Mouse (Mus musculus): Measurements from ENCODE around the gene Rack1. TPM values are rescaled to one million over a fixed set of nuclear protein-coding genes. Genes with fewer than 3 reads are reported as not detected.
A peak's percentile ranks its signal among the peaks of the same experiment; 100 is the strongest.

The Rack1 gene
- total and polyA plus RNA-seq, 3 experiments = 3,744 to 6,330 (median 5,265) TPM

- Histone ChIP-seq H3K4me1 (ENCODE audit: control insufficient read depth in 1 of 2, insufficient read depth in 2 of 2) (peaks cover 5 to 23% of the 10 kb centered on the region in 2 experiments), H3K79me2 (replicated peaks; ENCODE audit: control insufficient read depth, extremely low read depth, insufficient read depth, poor library complexity, severe bottlenecking) (peaks cover 31% of the 10 kb centered on the region), H3K27ac (ENCODE audit: insufficient read depth, low read depth) (no peak overlapping the region), H3K4me2 (ENCODE audit: insufficient read depth, low read depth, poor library complexity, severe bottlenecking) (no peak overlapping the region), H3K36me3 (replicated peaks in 1 of 2; ENCODE audit: control insufficient read depth in 1 of 2, insufficient read depth in 1 of 2, low read length in 1 of 2) (peaks cover 8 to 35% of the 10 kb centered on the region in 2 experiments), H3K9ac (ENCODE audit: insufficient read depth, low read depth) (no peak overlapping the region), H3K9me3 (replicated peaks; ENCODE audit: low read length) (no peaks in the 10 kb centered on the region), H3K4me3 (replicated peaks in 1 of 3; ENCODE audit: low read depth in 2 of 3, low read length in 2 of 3, poor library complexity in 1 of 3) (no peak overlapping the region), H3K27me3 (replicated peaks) (no peaks in the 10 kb centered on the region)
- in situ Hi-C loops (cut with MboI; ENCODE audit: low pct_ligation_motif_present, low pct_unique_long_range_greater_than_20kb, low sequenced_read_pairs) = loop anchor here (5.0 kb wide), 1 partner anchor 306 kb away; no protein-coding TSS in a partner anchor
- dilution Hi-C loops (cut with MboI; ENCODE audit: extremely low pct_ligation_motif_present, extremely low pct_unique_long_range_greater_than_20kb, low sequenced_read_pairs) = no loop called here
- TF ChIP-seq SMC3 (IDR thresholded peaks at IDR 0.05; ENCODE audit: low read depth, low read length) = peak; percentile 47
- no peak for TF ChIP-seq UBTF (IDR thresholded peaks at IDR 0.05; ENCODE audit: low read depth, low read length)
- TF ChIP-seq USF2 (conservative IDR thresholded peaks at IDR 0.05; ENCODE audit: low read depth, low read length) = no peak
- peak; percentile 41 for TF ChIP-seq RAD21 (IDR thresholded peaks at IDR 0.05; ENCODE audit: low read depth, low read length)
- TF ChIP-seq ETS1 (conservative IDR thresholded peaks at IDR 0.05; ENCODE audit: low read depth, low read length) = no peak
- TF ChIP-seq KAT2A (IDR thresholded peaks at IDR 0.05; ENCODE audit: insufficient replicate concordance, low read length) = no peak
- TF ChIP-seq ELF1 (IDR thresholded peaks at IDR 0.05; ENCODE audit: low read depth, low read length) = peak; percentile 51; the same call in 1 of the 2 replicates
- peak in 1 of 2 experiments; percentile 63; a peak in 2 of 4 replicates for TF ChIP-seq CTCF (conservative IDR thresholded peaks at IDR 0.05 in 1 of 2, IDR thresholded peaks at IDR 0.05 in 1 of 2; ENCODE audit: low read depth in 2 of 2, low read length in 2 of 2)
- no peak for DNase-seq (ENCODE audit: extremely low read depth)
Measured at GRCm38 (mm10) chr11:48796290-48796689, 3.8 kb upstream of the Rack1 start.

GRCm38 (mm10) chr11:48797287-48797686, 2.8 kb upstream of the Rack1 start:
- no peak for TF ChIP-seq MAZ (IDR thresholded peaks at IDR 0.05; ENCODE audit: low read depth, low read length)
- TF ChIP-seq SIN3A (IDR thresholded peaks at IDR 0.05; ENCODE audit: low read length) = 0 out of 2 replicates have a peak, but pooled peaks have one; percentile 37
- Histone ChIP-seq H3K4me2 (ENCODE audit: insufficient read depth, low read depth, poor library complexity, severe bottlenecking) (peak overlapping the region; percentile 87), H3K27ac (ENCODE audit: insufficient read depth, low read depth) (no peak overlapping the region), H3K27me3 (replicated peaks) (no peaks in the 10 kb centered on the region), H3K79me2 (replicated peaks; ENCODE audit: control insufficient read depth, extremely low read depth, insufficient read depth, poor library complexity, severe bottlenecking) (peaks cover 41% of the 10 kb centered on the region), H3K9ac (ENCODE audit: insufficient read depth, low read depth) (peak overlapping the region; percentile 98), H3K9me3 (replicated peaks; ENCODE audit: low read length) (no peaks in the 10 kb centered on the region), H3K36me3 (replicated peaks in 1 of 2; ENCODE audit: control insufficient read depth in 1 of 2, insufficient read depth in 1 of 2, low read length in 1 of 2) (peaks cover 18 to 42% of the 10 kb centered on the region in 2 experiments), H3K4me3 (replicated peaks in 1 of 3; ENCODE audit: low read depth in 2 of 3, low read length in 2 of 3, poor library complexity in 1 of 3) (no peak overlapping the region), H3K4me1 (ENCODE audit: control insufficient read depth in 1 of 2, insufficient read depth in 2 of 2) (peaks cover 5 to 28% of the 10 kb centered on the region in 2 experiments)
- dilution Hi-C loops (cut with MboI; ENCODE audit: extremely low pct_ligation_motif_present, extremely low pct_unique_long_range_greater_than_20kb, low sequenced_read_pairs) = no loop called here
- no peak for DNase-seq (ENCODE audit: extremely low read depth)
- in situ Hi-C loops (cut with MboI; ENCODE audit: low pct_ligation_motif_present, low pct_unique_long_range_greater_than_20kb, low sequenced_read_pairs) = loop anchor here (5.0 kb wide), 1 partner anchor 305 kb away; no protein-coding TSS in a partner anchor

- Histone ChIP-seq H3K9me3 (replicated peaks; ENCODE audit: low read length) (no peaks in the 10 kb centered on the region), H3K27me3 (replicated peaks) (no peaks in the 10 kb centered on the region), H3K79me2 (replicated peaks; ENCODE audit: control insufficient read depth, extremely low read depth, insufficient read depth, poor library complexity, severe bottlenecking) (peaks cover 52% of the 10 kb centered on the region), H3K4me1 (ENCODE audit: control insufficient read depth in 1 of 2, insufficient read depth in 2 of 2) (peaks cover 10 to 38% of the 10 kb centered on the region in 2 experiments), H3K4me2 (ENCODE audit: insufficient read depth, low read depth, poor library complexity, severe bottlenecking) (peak overlapping the region; percentile 87), H3K4me3 (replicated peaks in 1 of 3; ENCODE audit: low read depth in 2 of 3, low read length in 2 of 3, poor library complexity in 1 of 3) (peak overlapping the region; percentile 54 to 96 (median 77)), H3K27ac (ENCODE audit: insufficient read depth, low read depth) (peak overlapping the region; percentile 14; the same call in 1 of the 2 replicates), H3K9ac (ENCODE audit: insufficient read depth, low read depth) (peak overlapping the region; percentile 98), H3K36me3 (replicated peaks in 1 of 2; ENCODE audit: control insufficient read depth in 1 of 2, insufficient read depth in 1 of 2, low read length in 1 of 2) (peaks cover 27 to 45% of the 10 kb centered on the region in 2 experiments)
- no peak for DNase-seq (ENCODE audit: extremely low read depth)
- dilution Hi-C loops (cut with MboI; ENCODE audit: extremely low pct_ligation_motif_present, extremely low pct_unique_long_range_greater_than_20kb, low sequenced_read_pairs) (no loop called here), in situ Hi-C loops (cut with MboI; ENCODE audit: low pct_ligation_motif_present, low pct_unique_long_range_greater_than_20kb, low sequenced_read_pairs) (loop anchor here (5.0 kb wide), 1 partner anchor 304 kb away; no protein-coding TSS in a partner anchor)
- no peak for TF ChIP-seq POLR2AphosphoS2 (IDR thresholded peaks at IDR 0.05; ENCODE audit: low read depth, low read length)
- no peak for TF ChIP-seq USF2 (conservative IDR thresholded peaks at IDR 0.05; ENCODE audit: low read depth, low read length)
- no peak for TF ChIP-seq RAD21 (IDR thresholded peaks at IDR 0.05; ENCODE audit: low read depth, low read length)
- TF ChIP-seq JUND (conservative IDR thresholded peaks at IDR 0.05; ENCODE audit: low read depth, low read length) = no peak
- TF ChIP-seq ELF1 (IDR thresholded peaks at IDR 0.05; ENCODE audit: low read depth, low read length) = 0 out of 2 replicates have a peak, but pooled peaks have one; percentile 10
- peak; percentile 36; the same call in 1 of the 2 replicates for TF ChIP-seq MAX (IDR thresholded peaks at IDR 0.05; ENCODE audit: low read length)
- TF ChIP-seq ZMIZ1 (IDR thresholded peaks at IDR 0.05; ENCODE audit: low read depth, low read length) = 0 out of 2 replicates have a peak, but pooled peaks have one; percentile 3
- TF ChIP-seq NRF1 (IDR thresholded peaks at IDR 0.05; ENCODE audit: low read depth, low read length) = no peak
- no peak for TF ChIP-seq ETS1 (conservative IDR thresholded peaks at IDR 0.05; ENCODE audit: low read depth, low read length)
- no peak for TF ChIP-seq KAT2A (IDR thresholded peaks at IDR 0.05; ENCODE audit: insufficient replicate concordance, low read length)
- TF ChIP-seq CHD1 (IDR thresholded peaks at IDR 0.05; ENCODE audit: low read depth, low read length) = no peak; the same call in 1 of the 2 replicates
- TF ChIP-seq CHD2 (IDR thresholded peaks at IDR 0.05; ENCODE audit: low read length) = 0 out of 2 replicates have a peak, but pooled peaks have one; percentile 11
- no peak; the same call in 1 of the 2 replicates for TF ChIP-seq EP300 (IDR thresholded peaks at IDR 0.05; ENCODE audit: low read length)
- TF ChIP-seq MEF2A (IDR thresholded peaks at IDR 0.05; ENCODE audit: borderline replicate concordance, low read depth, low read length) = no peak
- no peak for TF ChIP-seq UBTF (IDR thresholded peaks at IDR 0.05; ENCODE audit: low read depth, low read length)
- 0 out of 2 replicates have a peak, but pooled peaks have one; percentile 14 for TF ChIP-seq TCF12 (IDR thresholded peaks at IDR 0.05; ENCODE audit: low read depth, low read length)
- TF ChIP-seq MAZ (IDR thresholded peaks at IDR 0.05; ENCODE audit: low read depth, low read length) = no peak
- TF ChIP-seq ZC3H11A (IDR thresholded peaks at IDR 0.05; ENCODE audit: low read depth, low read length) = no peak
- TF ChIP-seq GABPA (IDR thresholded peaks at IDR 0.05; ENCODE audit: insufficient replicate concordance, low read depth, low read length) = no peak
- TF ChIP-seq MXI1 (IDR thresholded peaks at IDR 0.05; ENCODE audit: low read depth, low read length) = 0 out of 2 replicates have a peak, but pooled peaks have one; percentile 28
Measured at GRCm38 (mm10) chr11:48798308-48798707, 1.8 kb upstream of the Rack1 start.
